Mouse (Mus musculus): Measurements from ENCODE around the gene Atxn7.

GRCm38 (mm10) chr14:13917630-13918029 lies 43.6 kb upstream of the Atxn7 start:
- TF ChIP-seq CTCF (IDR thresholded peaks at IDR 0.05; ENCODE audit: insufficient read depth, low read depth, low read length): no peak
- no peak for TF ChIP-seq POLR2A (IDR thresholded peaks at IDR 0.05; ENCODE audit: insufficient read depth, low read depth, low read length)
